Mouse (Mus musculus): ENCODE data around the gene Hmx1.

Gene Hmx1

DNA sequence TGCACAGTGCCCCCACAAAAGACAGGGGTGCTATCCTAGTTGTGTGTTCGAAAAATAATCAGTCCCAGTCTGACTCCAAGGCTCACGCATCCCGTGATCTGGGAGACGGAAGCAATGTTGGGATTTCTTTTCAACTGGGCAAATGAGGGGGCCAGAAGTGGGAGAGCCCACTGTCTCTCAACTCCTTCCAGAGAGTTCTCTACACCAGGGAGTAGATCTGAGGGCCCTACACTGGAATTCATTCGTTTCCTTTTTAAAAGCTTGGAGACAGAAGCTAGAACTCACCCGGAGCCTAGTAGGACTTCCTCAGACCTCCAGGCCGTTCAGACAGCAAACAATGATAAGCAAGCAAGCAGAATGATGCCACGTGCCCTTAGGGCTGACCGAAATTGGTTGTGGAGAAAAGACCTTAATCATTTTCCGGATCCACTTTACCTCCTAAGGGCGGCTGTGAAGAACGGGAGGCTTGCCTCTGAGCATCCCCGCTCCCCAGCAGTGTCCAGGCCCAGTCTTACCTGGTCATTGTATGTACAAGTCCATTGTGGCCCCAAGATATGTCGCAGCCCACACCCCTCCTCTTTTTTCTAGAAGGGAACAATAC, 9.5 kb downstream of the Hmx1 start:
- no peak for ATAC-seq (ENCODE audit: low TSS enrichment)

DNA sequence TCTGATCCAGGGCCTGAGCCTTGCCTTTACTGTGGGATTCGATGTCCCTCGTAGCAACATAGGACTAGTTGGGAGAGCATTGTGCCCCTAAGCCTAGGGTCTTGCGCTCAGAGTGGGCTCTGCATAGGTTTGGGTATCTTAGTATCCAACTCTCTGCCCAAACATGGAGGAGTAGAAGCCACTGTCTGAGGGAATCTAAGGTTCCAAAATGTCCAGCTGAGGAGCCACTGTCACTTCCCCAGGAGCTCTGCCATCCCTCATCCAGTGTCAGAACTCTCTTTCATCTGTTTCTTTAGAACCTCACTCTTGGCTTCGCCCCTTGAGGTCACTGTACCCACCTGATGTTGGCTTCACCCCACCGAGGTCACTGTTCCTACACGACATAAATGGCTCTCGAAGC, 10.2 kb downstream of the Hmx1 start:
- ATAC-seq (ENCODE audit: low TSS enrichment) = no peak

DNA sequence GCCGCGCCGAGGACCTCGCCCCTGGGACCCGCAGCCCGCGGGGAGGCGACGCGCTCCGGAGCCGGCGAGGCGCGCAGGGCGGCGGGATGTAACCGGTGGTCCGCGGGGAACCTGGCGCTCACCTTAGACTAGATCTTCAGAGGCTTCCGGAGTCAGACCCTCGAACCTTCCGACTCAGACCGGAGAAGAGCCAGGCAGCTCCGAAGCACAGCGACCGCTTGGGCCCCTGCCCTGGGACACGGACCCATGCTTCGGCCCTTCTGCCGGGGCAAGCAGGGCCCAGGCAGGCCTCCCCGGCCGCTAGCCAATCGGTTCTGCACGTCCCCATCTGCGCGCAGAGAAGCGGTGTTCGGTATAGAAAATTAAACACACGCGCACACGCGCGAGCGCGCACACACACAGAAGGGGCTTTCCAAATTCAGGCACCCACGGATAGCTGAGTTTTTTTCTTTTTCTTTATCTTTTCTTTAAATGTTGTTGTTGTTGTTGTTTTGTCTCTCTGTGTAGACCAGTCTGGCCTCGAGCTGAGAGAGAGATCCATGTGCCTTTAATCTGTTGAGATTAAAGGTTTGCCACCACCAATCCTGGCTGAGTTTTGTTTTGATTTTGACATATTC, 10.9 kb downstream of the Hmx1 start:
- ATAC-seq (ENCODE audit: low TSS enrichment) = no peak

DNA sequence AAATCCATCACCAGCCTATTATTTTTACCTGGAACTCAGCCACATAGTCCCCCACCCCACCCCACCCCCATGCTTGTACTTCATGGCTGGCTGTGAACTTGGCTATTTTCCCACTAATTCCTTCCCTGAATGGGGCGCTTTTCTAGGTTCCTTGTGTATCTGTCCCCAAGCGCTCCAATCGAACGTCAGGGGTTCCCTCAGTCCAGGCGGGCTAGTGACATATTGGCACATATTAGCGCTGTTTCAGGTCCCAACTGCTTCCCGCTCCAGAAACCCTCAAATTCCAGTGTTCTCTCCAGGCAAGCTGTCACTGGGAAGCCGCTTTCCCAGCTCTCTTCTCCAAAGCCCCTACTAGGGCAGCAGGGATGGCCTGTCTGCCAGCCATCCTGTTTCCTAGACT, 12.3 kb downstream of the Hmx1 start:
- no peak for ATAC-seq (ENCODE audit: low TSS enrichment)

DNA sequence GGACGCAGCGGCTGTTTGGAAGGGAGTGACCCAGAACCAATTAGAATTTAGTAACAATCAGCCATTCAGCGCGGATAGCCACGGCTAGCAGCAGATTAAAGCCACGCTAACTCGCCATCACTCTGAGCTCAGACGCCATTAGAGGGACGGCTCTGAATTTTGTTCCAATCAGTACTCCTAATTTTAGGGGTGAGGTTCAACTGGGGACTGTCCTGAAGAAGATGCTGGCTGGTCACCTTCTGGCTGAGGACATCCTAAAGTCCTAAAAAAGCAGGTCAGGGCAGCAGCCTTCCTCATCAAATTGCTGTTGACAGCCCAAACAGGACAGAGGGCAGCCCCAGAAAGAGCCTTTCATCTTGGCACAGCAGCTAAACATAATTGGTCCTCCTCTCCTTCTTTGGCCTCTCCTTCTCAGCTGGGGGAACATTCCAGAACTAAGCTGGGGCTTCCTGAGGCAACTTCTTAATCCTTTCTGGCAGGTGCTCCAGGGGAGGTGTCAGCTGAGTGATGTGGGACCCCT, 18.6 kb downstream of the Hmx1 start:
- no peak for ATAC-seq (ENCODE audit: low TSS enrichment)

DNA sequence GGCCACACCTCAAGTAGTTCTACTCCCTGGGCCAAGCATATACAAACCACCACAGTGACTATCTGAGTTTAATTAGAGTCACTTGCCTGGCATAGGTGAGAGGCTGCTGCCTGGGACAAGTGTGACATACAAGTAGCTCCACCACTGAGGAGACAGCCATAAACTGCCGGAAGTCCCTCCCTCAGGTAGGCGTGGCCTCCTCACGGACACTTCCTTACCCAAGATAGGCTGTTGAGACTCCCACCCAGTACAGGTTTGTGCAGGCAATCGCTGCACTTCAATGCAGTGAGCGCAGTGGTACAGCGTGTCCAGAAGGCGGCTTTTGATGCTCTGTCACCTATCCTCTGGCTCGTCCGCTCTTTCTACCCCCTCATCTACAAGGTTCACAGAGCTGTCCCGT, 22.1 kb downstream of the Hmx1 start:
- no peak for ATAC-seq (ENCODE audit: low TSS enrichment)

DNA sequence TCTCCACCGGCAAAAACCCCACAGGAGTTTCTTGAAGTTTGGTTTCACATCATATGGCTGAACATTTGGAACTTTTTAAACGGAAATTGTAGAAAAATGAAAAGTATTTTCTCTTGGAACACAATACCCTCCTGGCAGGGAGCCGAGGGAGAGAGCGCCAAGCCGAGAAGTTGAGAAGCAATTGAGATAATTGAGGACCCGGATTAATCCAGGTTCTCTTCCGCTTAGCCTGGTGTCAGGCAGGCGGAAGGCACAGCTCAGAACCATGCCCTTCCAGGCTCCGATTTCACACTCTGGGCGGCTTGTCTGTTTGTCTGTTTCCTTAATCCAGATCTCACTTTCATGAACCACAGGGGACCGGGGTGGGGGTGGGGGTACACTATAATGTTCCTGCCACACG, 23.9 kb downstream of the Hmx1 start:
- no peak for ATAC-seq (ENCODE audit: low TSS enrichment)

DNA sequence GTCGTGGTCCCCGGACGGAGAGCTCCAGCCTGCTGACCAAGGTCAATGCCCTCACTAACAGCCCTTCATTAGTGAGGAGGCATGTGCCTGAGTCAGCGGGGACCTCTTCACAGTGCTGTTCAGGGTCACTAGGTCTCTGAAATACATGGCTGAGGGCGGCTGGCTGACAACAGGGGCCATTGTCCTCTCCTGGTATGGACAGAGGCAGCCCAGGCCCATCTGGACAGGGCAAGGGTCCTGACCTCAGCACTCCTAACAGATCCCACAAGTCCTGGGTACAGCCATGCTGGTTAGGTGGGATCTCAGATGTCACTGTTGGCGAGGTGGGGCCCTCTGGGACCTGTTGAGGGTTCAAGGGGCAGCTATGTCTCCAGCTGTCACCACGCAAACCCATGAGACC, 28.8 kb downstream of the Hmx1 start:
- ATAC-seq (ENCODE audit: low TSS enrichment) = no peak

DNA sequence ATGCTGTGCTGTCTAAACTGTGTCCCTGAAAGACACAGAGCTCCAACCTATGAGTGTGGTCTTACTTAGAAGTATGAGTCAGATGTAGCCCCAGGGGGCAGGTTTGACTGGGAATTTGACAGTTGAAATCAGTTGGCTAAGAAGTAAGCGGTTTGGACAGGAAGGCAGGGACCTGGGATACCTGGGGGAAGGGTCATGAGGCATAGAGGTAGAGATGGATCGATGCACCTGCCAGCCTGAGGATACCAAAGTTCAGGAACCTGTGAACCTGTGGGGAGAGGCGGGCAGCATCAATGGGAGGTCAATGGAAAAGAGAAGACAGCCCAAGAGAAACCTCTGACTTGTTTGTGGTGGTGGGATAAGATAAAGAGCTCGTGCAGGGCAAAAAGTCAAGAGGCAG, 32.7 kb downstream of the Hmx1 start:
- ATAC-seq (ENCODE audit: low TSS enrichment) = no peak

DNA sequence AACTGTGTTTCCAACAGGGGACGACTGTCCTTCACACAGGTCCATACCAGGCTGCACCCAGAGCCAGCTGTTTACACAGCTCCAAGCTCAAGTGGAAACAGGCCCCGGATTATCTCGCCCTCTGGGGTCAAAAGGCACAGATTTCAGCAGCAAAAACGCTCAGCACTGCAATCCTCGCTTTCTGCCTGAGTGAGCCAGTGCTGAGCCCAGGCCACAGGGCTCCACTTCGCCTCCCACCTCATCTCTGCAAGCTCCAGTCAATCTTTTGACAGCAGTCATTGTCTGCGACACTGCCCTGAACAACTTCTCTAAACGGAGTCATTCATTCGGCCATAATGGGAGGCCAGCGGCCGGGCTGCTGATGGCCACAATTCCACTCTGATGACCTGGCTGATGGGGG, 36.3 kb downstream of the Hmx1 start:
- ATAC-seq (ENCODE audit: low TSS enrichment) = no peak

DNA sequence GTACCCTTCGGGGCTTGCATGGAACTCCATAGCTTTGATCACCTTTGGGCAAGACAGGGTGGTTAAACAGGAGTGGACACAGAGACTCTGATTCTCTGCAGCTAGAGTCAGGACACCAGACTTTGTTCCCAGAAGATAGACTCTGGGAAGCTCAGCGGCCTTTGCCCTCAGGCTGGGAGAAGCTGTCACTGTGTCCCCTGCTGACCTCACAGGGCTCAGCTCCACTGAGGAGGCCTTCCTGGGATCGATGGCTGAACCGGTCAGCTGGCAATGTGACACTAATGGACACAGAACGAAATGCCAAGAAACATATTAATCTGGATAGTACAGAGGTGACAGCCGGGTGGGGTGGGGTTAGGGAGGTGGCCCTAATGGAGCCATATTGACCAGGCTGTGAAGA, 39.0 kb downstream of the Hmx1 start:
- no peak for ATAC-seq (ENCODE audit: low TSS enrichment)

DNA sequence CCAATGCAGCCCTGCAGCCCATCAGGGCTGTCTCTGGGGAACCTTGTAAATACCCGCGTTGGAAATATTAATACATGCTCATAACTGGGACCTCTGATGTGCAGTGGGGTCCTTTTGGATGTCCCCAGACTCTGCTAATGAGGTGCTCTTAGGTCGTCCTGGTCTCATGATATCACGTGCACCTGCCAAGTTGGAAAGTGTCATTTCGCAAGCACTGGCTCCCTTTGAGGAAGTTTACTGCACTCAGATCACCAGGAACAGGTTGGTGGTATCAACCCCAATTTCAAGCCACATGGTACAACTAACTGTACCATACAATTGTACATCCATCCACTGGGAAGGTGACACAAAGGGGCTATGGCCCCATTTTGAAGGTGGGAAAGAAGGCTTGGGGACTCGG, 39.5 kb downstream of the Hmx1 start:
- ATAC-seq (ENCODE audit: low TSS enrichment) = no peak

DNA sequence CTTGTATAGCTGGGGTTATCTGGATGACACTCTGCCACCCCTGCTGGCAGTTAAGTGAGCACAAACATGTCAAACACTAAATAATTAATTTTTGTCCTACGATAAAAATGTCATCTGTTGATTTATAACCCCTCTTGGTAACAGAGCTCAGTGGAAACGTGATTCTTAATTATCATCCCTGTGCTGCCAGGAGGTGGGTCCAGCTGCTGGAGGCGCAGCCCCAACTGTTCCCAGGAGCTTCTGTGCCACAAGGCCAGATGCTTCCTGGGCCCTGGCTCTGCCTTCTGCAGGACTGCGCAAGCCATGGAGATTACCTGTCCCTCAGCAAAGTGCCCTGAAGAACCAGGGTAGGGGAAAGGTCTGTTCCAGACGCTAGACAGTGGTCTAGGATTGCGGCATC, 43.2 kb downstream of the Hmx1 start:
- ATAC-seq (ENCODE audit: low TSS enrichment) = no peak

DNA sequence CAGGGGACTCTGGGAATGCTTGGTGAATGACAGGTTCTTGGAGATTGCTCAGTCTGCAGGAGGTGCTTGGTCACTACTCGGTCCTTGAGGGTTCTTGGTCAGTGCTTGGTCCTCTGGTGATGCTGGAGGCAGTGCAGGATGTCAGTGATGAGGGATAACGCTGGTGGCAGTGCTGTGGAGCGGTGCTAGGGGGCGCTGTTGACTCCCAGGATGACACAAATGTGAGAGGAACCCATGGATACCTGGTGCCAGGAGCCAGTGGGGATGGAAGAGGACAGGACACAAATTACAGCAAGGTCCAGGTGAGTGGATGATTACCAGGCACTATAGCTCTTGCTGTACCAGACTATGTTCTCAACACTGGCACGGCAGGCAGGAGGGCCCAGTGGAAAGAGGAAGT, 45.1 kb downstream of the Hmx1 start:
- no peak for ATAC-seq (ENCODE audit: low TSS enrichment)

DNA sequence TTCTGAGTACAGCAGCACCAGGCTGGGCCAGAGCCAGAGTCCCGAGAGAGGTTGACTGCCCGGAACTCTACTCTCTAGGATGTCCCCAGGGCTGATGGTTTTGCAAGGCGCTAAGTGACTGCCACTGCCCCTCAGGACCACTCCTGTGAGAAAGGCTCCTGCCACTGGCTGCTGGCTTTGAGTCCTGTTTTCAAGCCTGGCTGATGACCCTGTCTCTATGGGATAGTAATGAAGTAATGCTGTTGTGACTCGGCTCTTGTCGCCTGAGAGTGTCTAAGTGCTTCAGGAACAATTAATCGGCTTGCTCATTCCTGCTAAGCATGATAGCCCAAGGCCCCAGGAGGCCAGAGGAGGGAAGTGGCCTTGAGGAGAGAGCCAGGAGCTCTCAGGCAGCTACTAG, 45.8 kb downstream of the Hmx1 start:
- ATAC-seq (ENCODE audit: low TSS enrichment) = no peak

DNA sequence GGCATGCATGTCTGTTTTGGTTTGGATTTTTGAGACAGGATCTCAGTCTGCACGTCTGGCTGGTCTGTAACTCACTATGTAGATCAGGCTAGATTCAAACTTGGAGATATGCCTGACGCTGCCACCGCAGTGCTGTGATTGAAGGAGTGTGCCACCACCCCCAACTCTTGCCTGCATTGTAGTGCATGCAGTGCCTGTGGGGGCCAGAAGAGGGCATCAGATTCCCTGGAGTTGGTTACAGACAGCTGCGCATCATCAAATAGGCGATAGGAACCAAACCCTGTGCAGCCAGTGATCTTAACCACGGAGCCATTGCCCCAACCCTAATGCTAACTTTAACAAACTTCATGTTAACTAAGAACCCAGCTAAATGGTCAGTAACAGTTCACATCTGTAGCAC, 49.9 kb downstream of the Hmx1 start:
- ATAC-seq (ENCODE audit: low TSS enrichment) = no peak

DNA sequence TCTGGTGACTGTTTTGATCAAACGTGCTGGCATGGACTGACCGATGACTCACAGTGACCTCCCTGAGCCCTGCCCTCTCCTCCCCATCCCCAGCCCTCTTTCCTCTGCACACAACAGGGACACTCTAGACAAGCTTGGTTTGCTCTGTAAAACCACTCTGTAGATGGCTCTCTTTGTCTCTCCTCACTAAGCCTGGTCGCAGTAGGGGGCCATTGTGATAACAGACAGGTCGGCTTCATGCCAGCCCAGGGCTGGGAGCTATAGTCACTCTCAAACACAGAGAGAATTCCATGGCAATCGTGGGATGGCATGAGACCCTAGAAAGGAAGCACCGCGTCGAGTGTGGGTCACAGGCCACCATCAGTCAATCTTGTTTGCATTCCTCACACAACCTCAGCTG, 51.6 kb downstream of the Hmx1 start:
- no peak for ATAC-seq (ENCODE audit: low TSS enrichment)

DNA sequence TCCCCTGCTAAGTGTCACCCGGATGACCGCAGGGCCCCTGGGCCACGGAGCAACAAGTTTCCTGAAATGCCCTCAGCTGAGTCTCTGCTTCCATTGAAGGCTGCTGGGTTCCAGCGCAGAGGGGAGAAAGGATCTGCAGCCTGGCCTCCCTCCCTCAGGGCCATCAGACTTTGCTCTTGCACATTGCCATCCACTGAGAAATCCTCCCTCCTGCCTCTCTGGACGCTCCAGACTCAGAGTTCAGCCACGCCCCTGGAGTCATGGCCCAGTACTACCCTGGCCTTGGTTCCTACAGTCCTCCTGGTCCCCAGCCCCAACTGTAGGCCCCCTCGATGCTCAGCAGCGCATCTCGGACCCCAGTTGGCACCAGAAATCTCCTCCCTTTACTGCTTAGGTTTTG, 52.5 kb downstream of the Hmx1 start:
- no peak for ATAC-seq (ENCODE audit: low TSS enrichment)

DNA sequence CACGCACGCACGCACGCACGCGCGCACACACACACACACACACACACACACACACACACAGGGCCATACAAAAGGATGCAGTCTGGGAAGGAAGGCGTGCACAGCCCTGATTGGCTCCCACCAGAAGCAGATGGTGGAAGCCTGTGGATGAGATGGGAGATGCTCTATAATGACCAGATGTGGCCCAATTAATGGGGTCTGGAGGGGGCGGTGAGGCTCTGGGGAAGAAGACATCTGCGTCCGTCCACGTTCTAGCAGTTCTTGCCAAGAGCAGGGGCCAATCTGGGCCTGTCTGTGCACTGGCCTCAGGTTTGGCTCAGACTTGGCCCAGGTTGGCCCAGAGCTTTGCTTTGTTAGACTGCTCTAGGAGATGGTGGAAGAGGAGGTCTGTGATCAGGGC, 55.8 kb downstream of the Hmx1 start:
- no peak for ATAC-seq (ENCODE audit: low TSS enrichment)

DNA sequence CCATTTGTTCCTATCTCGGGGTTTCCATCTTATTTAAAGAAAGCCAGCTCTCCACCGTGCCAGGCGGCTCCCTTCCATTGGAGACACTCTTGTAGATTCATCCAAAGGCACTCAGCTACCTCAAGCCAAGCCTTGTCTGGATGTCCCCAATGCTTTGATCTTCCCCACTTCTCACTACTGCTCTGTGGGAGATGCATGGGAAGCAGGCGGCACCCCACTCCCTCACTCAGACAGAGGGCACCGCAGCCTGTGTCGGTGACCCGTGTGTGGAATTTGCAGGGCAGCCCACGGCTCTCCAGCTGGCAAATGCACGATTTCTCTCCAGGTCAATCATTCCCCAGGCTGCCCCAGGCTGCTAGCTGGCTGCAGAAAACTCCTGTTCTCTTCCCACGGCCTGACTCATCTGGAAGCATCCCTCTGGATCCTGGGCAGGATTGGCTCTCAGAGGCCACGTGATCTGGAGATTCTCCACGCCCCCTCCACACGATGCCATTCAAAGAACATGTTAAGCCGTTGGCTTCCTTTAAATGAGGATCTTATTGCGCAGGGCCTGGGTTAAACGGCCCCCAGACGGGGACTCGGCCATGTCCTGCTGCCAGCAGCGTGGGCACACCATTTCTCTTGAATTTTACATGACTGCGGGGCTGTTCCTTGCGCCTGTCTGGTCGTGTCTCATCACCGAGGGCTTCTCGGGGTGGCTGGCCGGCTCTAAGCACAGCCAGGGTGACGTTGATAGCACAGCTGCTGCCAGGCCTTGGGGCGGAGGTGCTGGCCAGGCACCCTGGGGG, 58.9 kb downstream of the Hmx1 start:
- peak; percentile 99 for ATAC-seq (ENCODE audit: low TSS enrichment)

Measured in frontal cortex, adult (tissue).